16 mouse cellular contexts compared by ENCODE assay signal in genomic region chr3:88570341-88570740, GRCm38 (mm10). TPM values are rescaled to one million over a fixed set of nuclear protein-coding genes. Genes with fewer than 3 reads are reported as not detected.
"Had no signal": no experiment of that assay in that cellular context is flagged by ENCODE, and none has a peak within 500 bp of the region (broad histone marks: within the 10 kb centered on the region; RNA-seq: fewer than 3 reads in every experiment).

No protein-coding gene starts in this region.

- H3K9ac ChIP-seq: lung, embryonic 15.5 days; midbrain, embryonic 13.5 days; midbrain, embryonic 15.5 days; neural tube, embryonic 12.5 days; stomach, embryonic 15.5 days had no signal

- ATAC-seq: midbrain, embryonic 13.5 days; midbrain, embryonic 15.5 days had no signal

- H3K4me2 ChIP-seq: lung, embryonic 15.5 days; midbrain, embryonic 11.5 days; midbrain, embryonic 13.5 days; midbrain, embryonic 15.5 days; neural tube, embryonic 12.5 days; stomach, embryonic 15.5 days had no signal

- H3K4me1 ChIP-seq: lung, embryonic 15.5 days; midbrain, embryonic 13.5 days; midbrain, embryonic 15.5 days; neural tube, embryonic 12.5 days; stomach, embryonic 15.5 days had no signal

- H3K27me3 ChIP-seq: lung, embryonic 15.5 days; megakaryocyte, embryonic 14.5 days; midbrain, embryonic 13.5 days; midbrain, embryonic 15.5 days; neural tube, embryonic 12.5 days; stomach, embryonic 15.5 days had no signal

- H3K9me3 ChIP-seq: lung, embryonic 15.5 days; megakaryocyte, embryonic 14.5 days; midbrain, embryonic 13.5 days; midbrain, embryonic 15.5 days; neural tube, embryonic 12.5 days; stomach, embryonic 15.5 days had no signal

- DNase-seq: lung, adult 18-20 months; right cerebral cortex, postnatal 14 days; thymus, adult 2 months; thymus, postnatal 25 days; thymus, postnatal 4 days had no signal

- H3K4me3 ChIP-seq: lung, embryonic 15.5 days; megakaryocyte, embryonic 14.5 days; midbrain, embryonic 13.5 days; midbrain, embryonic 15.5 days; neural tube, embryonic 12.5 days; stomach, embryonic 15.5 days had no signal

- H3K27ac ChIP-seq: lung, embryonic 15.5 days; macrophage; midbrain, embryonic 13.5 days; midbrain, embryonic 15.5 days; neural tube, embryonic 12.5 days; stomach, embryonic 15.5 days; stomach, postnatal 0 days had no signal

RNA-seq across cellular contexts. Expression of gene Rab25, which starts 22.2 kb away (rescaled TPM):
- total RNA-seq: monocyte, adult 5-6 weeks had no signal
- polyA plus RNA-seq: macrophage; midbrain, embryonic 13.5 days; neural tube, embryonic 14.5 days had no signal
